Mouse (Mus musculus): Measurements from ENCODE around the gene Xlr4b. TPM values are rescaled to one million over a fixed set of nuclear protein-coding genes. Genes with fewer than 3 reads are reported as not detected.

Gene Xlr4b
- polyA plus RNA-seq (2012; rRNA removed) = 0.13 and 0.47 TPM in 2 replicates

DNA sequence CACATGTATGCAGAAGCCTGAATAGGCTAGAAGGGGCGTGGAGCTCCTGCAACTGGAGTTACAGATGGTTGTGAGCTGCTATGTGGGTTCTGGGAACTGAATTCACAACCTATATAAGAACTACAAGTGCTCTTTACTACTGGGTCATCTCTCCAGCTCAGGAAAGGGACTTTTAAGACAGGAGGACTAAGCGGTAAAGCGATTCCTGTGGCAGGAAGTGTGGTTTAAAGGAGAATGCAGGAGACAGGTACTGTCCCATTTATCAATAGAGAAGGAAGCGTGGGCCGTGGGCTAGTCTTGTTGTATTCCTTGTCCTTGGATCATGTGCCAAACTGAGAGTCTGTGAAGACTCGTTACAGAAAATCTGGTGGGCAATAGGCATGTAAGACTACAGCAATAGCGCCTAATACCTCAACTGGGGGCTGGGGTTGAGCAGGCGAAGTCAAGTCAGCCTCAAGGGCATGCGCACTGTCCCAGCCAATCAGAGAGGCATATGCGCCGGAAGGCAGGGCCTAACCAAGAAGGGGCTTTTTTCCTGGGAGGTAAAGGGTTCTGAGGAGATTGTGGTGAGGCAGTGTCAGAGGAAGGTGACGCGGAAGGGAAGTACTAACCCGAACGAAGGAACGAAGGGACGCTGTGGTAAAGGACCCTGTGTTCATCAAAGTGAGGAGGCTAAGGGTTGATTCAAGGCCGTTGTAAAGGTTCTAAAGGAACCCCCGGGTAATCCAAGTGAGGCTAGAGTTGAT is at the start of gene Xlr4b:
Gene Xlr4b (plus strand): TSS at position 515 of the 746 bp plus-strand sequence.

DNA sequence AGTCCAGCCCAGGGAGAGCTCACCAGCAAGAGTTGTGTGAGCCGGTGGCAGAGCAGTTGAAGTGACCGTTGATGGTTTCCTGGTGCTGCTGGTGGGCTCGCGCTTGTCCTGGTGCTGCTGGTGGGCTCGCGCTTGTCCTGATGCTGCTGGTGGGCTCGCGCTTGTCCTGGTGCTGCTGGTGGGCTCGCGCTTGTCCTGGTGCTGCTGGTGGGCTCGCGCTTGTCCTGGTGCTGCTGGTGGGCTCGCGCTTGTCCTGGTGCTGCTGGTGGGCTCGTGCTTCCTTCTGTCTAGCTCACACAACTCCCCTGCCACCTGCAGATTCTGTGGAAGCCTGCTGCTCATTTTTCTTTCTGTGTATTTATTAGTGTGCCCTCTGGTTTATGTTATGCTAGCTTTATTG is 37.2 kb upstream of the Xlr4b start, which contains the start of gene Spin2d:
Gene Spin2d (minus strand): TSS at position 101 of the 400 bp plus-strand sequence.

DNA sequence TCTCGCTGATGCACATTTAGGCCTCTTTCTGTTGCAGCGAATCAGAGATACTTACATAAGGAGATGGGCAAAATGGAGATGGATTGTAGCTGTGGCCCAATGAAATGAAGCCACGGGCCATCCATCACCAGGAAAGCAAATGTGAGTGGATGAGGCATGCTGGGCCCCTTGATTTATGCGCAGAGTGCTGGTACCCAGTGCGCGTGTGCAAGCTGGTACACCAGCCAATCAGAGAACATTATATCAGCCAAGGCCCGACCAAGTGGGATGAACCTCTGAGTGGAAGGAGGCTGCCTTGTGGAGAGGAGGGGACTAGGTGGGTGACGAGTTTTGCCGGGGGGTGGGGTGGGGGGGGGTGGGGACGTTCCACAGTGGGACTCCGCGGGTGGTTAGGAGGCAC is 22.2 kb upstream of the Xlr4b start, which contains the start of gene Xlr3b:
Gene Xlr3b (plus strand): TSS at position 274 of the 400 bp plus-strand sequence.

DNA sequence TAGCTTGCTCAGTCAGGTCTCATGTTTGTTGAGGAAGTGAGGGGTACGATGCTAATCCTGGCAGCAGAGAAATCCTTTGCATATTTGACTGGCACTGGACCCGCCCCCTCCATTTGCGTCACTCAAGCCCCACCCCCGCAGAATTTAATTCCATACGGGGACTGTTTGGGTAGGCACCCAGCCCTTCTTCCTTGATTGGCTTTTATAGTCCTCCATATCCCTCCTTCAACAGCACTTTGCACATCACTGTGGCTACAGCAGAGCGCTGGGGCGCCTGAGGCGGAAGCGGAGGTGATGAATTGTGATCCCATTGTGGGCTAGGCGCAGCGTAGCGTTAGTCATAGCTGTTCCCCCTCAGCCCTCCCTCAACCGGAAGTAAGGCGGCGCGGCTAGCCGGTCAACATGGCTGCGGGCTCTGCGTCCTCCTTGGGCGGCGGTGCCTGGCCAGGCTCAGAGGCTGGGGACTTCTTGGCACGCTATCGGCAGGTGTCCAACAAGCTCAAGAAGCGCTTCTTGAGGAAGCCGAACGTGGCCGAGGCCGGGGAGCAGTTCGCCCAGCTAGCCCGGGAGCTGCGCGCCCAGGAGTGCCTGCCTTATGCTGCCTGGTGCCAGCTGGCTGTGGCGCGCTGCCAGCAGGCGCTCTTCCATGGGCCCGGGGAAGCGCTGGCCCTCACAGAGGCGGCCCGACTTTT is 13.9 kb downstream of the Xlr4b start, which contains the start of gene F8a:
Gene F8a (plus strand): TSS at position 378 of the 692 bp plus-strand sequence.

DNA sequence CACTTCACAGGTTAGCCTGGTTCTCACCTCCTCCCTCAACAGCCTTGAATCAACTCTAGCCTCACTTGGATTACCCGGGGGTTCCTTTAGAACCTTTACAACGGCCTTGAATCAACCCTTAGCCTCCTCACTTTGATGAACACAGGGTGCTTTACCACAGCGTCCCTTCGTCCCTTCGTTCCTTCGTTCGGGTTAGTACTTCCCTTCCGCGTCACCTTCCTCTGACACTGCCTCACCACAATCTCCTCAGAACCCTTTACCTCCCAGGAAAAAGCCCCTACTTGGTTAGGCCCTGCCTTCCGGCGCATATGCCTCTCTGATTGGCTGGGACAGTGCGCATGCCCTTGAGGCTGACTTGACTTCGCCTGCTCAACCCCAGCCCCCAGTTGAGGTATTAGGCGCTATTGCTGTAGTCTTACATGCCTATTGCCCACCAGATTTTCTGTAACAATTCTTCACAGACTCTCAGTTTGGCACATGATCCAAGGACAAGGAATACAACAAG is 28.7 kb downstream of the Xlr4b start, which contains the start of gene Xlr4c:
Gene Xlr4c (minus strand): TSS at position 310 of the 505 bp plus-strand sequence.

DNA sequence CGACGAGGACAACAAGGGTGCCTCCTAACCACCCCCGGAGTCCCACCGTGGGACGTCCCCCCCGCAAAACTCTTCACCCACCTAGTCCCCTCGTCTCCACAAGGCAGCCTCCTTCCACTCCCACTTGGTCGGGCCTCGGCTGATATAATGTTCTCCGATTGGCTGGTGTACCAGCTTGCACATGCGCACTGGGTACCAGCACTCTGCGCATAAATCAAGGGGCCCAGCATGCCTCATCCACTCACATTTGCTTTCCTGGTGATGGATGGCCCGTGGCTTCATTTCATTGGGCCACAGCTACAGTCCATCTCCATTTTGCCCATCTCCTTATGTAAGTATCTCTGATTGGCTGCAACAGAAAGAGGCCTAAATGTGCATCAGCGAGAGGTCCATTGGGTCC is 51.1 kb downstream of the Xlr4b start, which contains the start of gene Xlr3c:
Gene Xlr3c (minus strand): TSS at position 121 of the 400 bp plus-strand sequence.

Other genes with a start within 250 kb of the Xlr4b start
- gene Zfp185, start 227.0 kb upstream of the Xlr4b start, polyA plus RNA-seq (2012; rRNA removed) = 1.2 and 1.7 TPM in 2 replicates
- 0.35 and 0.40 TPM in 2 replicates for gene Pnma5, start 177.2 kb upstream of the Xlr4b start, polyA plus RNA-seq (2012; rRNA removed)
- 22.8 and 27.1 TPM in 2 replicates for gene Pnma3, start 149.5 kb upstream of the Xlr4b start, polyA plus RNA-seq (2012; rRNA removed)
- gene Xlr4a, start 131.9 kb upstream of the Xlr4b start, polyA plus RNA-seq (2012; rRNA removed) = 0.16 and 0.57 TPM in 2 replicates
- 2.3 and 2.4 TPM in 2 replicates for gene Xlr3a, start 117.2 kb upstream of the Xlr4b start, polyA plus RNA-seq (2012; rRNA removed)
- gene Gm14685, start 97.3 kb upstream of the Xlr4b start, polyA plus RNA-seq (2012; rRNA removed) = 0.95 and 1.1 TPM in 2 replicates
- gene Xlr5b, start 65.5 kb upstream of the Xlr4b start, polyA plus RNA-seq (2012; rRNA removed) = not detected in 2 replicates
- gene DXBay18, start 64.9 kb upstream of the Xlr4b start, polyA plus RNA-seq (2012; rRNA removed) = 1.2 TPM in 2 replicates
- gene Spin2d, start 37.3 kb upstream of the Xlr4b start, polyA plus RNA-seq (2012; rRNA removed) = not detected in 2 replicates
- gene Xlr3b, start 22.1 kb upstream of the Xlr4b start, polyA plus RNA-seq (2012; rRNA removed) = 3.5 and 7.2 TPM in 2 replicates
- gene F8a, start 14.0 kb downstream of the Xlr4b start, polyA plus RNA-seq (2012; rRNA removed) = 13.1 and 15.3 TPM in 2 replicates
- 0.23 TPM in 1 of 2 replicates, not detected in the other for gene Xlr4c, start 28.8 kb downstream of the Xlr4b start, polyA plus RNA-seq (2012; rRNA removed)
- gene Xlr3c, start 51.1 kb downstream of the Xlr4b start, polyA plus RNA-seq (2012; rRNA removed) = 0.08 and 0.12 TPM in 2 replicates
- 0.07 TPM in 1 of 2 replicates, not detected in the other for gene Xlr5a, start 78.6 kb downstream of the Xlr4b start, polyA plus RNA-seq (2012; rRNA removed)
- not detected in 2 replicates for gene Xlr5c, start 78.6 kb downstream of the Xlr4b start, polyA plus RNA-seq (2012; rRNA removed)
- gene Gm45015, start 122.5 kb downstream of the Xlr4b start, polyA plus RNA-seq (2012; rRNA removed) = not detected in 2 replicates
- gene Zfp275, start 128.3 kb downstream of the Xlr4b start, polyA plus RNA-seq (2012; rRNA removed) = 20.4 and 21.9 TPM in 2 replicates
- gene Gm18336, start 184.4 kb downstream of the Xlr4b start, polyA plus RNA-seq (2012; rRNA removed) = 0.16 and 0.26 TPM in 2 replicates
- gene Zfp92, start 196.8 kb downstream of the Xlr4b start, polyA plus RNA-seq (2012; rRNA removed) = 2.9 and 3.0 TPM in 2 replicates
- gene Trex2, start 221.0 kb downstream of the Xlr4b start, polyA plus RNA-seq (2012; rRNA removed) = 0.26 TPM in 1 of 2 replicates, not detected in the other
- gene Haus7, start 244.7 kb downstream of the Xlr4b start, polyA plus RNA-seq (2012; rRNA removed) = 46.5 and 50.4 TPM in 2 replicates

All from central nervous system, embryonic 18 days (tissue).